Mouse (Mus musculus) heart, adult 11 months (tissue): ENCODE measurements around the gene Tmem39a.

ENCODE experiments used
- DNase-seq: peaks from one replicate; pipeline ENCODE4 v3.0.0; 2022

Tmem39a gene

GRCm38 (mm10) chr16:38558221-38558748, at the start of gene Tmem39a:
Gene Tmem39a, plus strand, starts transcription at chr16:38558698.
- peak; percentile 57 for DNase-seq

GRCm38 (mm10) chr16:38510846-38511245, 47.7 kb upstream of the Tmem39a start:
- DNase-seq, result no peak

GRCm38 (mm10) chr16:38519140-38519539, 39.4 kb upstream of the Tmem39a start:
- DNase-seq, result no peak

GRCm38 (mm10) chr16:38521211-38521987, 37.1 kb upstream of the Tmem39a start:
- DNase-seq, result no peak

- peak; percentile 100 for DNase-seq
Observed at GRCm38 (mm10) chr16:38522129-38523084, 36.1 kb upstream of the Tmem39a start, which contains the start of gene Timmdc1. Gene Timmdc1, minus strand, starts transcription at chr16:38522663.

- DNase-seq, result no peak
Observed at GRCm38 (mm10) chr16:38526264-38526663, 32.2 kb upstream of the Tmem39a start.

GRCm38 (mm10) chr16:38536544-38537146, 21.9 kb upstream of the Tmem39a start:
- DNase-seq, result peak; percentile 96

- no peak for DNase-seq
Observed at GRCm38 (mm10) chr16:38538716-38539380, 19.6 kb upstream of the Tmem39a start.

GRCm38 (mm10) chr16:38548000-38548399, 10.5 kb upstream of the Tmem39a start:
- no peak for DNase-seq

- DNase-seq, result peak; percentile 97
Observed at GRCm38 (mm10) chr16:38549479-38550396, 8.8 kb upstream of the Tmem39a start, which contains the start of gene Poglut1. Gene Poglut1, minus strand, starts transcription at chr16:38550258.

GRCm38 (mm10) chr16:38555988-38556387, 2.5 kb upstream of the Tmem39a start:
- DNase-seq, result no peak

GRCm38 (mm10) chr16:38562131-38562967, 3.9 kb downstream of the Tmem39a start:
- DNase-seq, result peak; percentile 99

- DNase-seq, result no peak
Observed at GRCm38 (mm10) chr16:38562968-38563327, 4.5 kb downstream of the Tmem39a start.

GRCm38 (mm10) chr16:38563516-38563915, 5.0 kb downstream of the Tmem39a start:
- no peak for DNase-seq

- DNase-seq, result no peak
Observed at GRCm38 (mm10) chr16:38568192-38568591, 9.7 kb downstream of the Tmem39a start.

GRCm38 (mm10) chr16:38571481-38571880, 13.0 kb downstream of the Tmem39a start:
- peak; percentile 81 for DNase-seq

- peak; percentile 85 for DNase-seq
Observed at GRCm38 (mm10) chr16:38584761-38585160, 26.3 kb downstream of the Tmem39a start.

- peak; percentile 45 for DNase-seq
Observed at GRCm38 (mm10) chr16:38585186-38585585, 26.7 kb downstream of the Tmem39a start.

GRCm38 (mm10) chr16:38587163-38587562, 28.7 kb downstream of the Tmem39a start:
- DNase-seq, result peak; percentile 82

GRCm38 (mm10) chr16:38587572-38587971, 29.1 kb downstream of the Tmem39a start:
- DNase-seq, result peak; percentile 55
